Mouse (Mus musculus) neural tube, embryonic 14.5 days (tissue): ENCODE results near the gene Pgm5. TPM values are rescaled to one million over a fixed set of nuclear protein-coding genes. Genes with fewer than 3 reads are reported as not detected.
A peak's percentile ranks its signal among the peaks of the same experiment; 100 is the strongest.

Source experiments
- ATAC-seq: fragments of 200-750 bp; cut with Nextera tagmentation; 2 replicates; pipeline ENCODE4 v1.8.0; 2017; ENCODE audit warnings: low read depth, mild to moderate bottlenecking, moderate TSS enrichment, moderate library complexity
- H3K27ac ChIP-seq: fragments of 300-500 bp; sonication (generic); 2 replicates; pipeline ENCODE4 v1.5.1; 2014; ENCODE audit warnings: low read depth, mild to moderate bottlenecking, control low read depth, low read length, moderate library complexity, mixed read lengths
- H3K27me3 ChIP-seq: fragments of 300-500 bp; sonication (generic); 2 replicates; pipeline ENCODE4 v1.6.1; 2014; ENCODE audit warnings: low read length; ENCODE audit not compliant: control insufficient read depth, insufficient read depth
- H3K36me3 ChIP-seq: fragments of 300-500 bp; sonication (generic); 2 replicates; pipeline ENCODE4 v1.6.1; 2014; ENCODE audit warnings: low read length, mixed read lengths; ENCODE audit not compliant: control insufficient read depth, insufficient read depth
- H3K4me1 ChIP-seq: fragments of 300-500 bp; sonication (generic); 2 replicates; pipeline ENCODE4 v1.6.1; 2014; ENCODE audit warnings: low read length; ENCODE audit not compliant: control insufficient read depth, insufficient read depth
- H3K4me2 ChIP-seq: fragments of 300-500 bp; sonication (generic); 2 replicates; pipeline ENCODE4 v1.6.1; 2014; ENCODE audit warnings: mild to moderate bottlenecking, low read depth, low read length, control low read depth
- H3K4me3 ChIP-seq: fragments of 300-500 bp; sonication (generic); 2 replicates; pipeline ENCODE4 v1.5.1; 2014; ENCODE audit warnings: low read depth, low read length, control low read depth, mixed read lengths
- H3K9ac ChIP-seq: fragments of 300-500 bp; sonication (generic); replicated peaks from 2 replicates; pipeline ENCODE4 v1.6.1; 2014; ENCODE audit warnings: low read depth, mild to moderate bottlenecking, control low read depth, low read length, mixed read lengths
- H3K9me3 ChIP-seq: fragments of 300-500 bp; sonication (generic); 2 replicates; pipeline ENCODE4 v1.6.1; 2016; ENCODE audit warnings: low read length; ENCODE audit not compliant: control insufficient read depth
- WGBS: fragments of 180-500 bp; shearing (Covaris S2); extraction: QIAGEN DNeasy Blood & Tissue Kit; methylation state at CpG from one replicate; pipeline ENCODE4 v1.1.7; 2014; 5-methylcytosine and 5-hydroxymethylcytosine counted together
- polyA plus RNA-seq: library from polyadenylated mRNA; unstranded; fragments of >200 nt; fragmentation: Nextera tagmentation; extraction: Ambion mirVana; gene quantifications from 2 replicates; pipeline ENCODE4 v1.2.1, GENCODE M21; 2014

Gene Pgm5
- polyA plus RNA-seq, 1 experiment from 2014 or later: 3.4 TPM

DNA sequence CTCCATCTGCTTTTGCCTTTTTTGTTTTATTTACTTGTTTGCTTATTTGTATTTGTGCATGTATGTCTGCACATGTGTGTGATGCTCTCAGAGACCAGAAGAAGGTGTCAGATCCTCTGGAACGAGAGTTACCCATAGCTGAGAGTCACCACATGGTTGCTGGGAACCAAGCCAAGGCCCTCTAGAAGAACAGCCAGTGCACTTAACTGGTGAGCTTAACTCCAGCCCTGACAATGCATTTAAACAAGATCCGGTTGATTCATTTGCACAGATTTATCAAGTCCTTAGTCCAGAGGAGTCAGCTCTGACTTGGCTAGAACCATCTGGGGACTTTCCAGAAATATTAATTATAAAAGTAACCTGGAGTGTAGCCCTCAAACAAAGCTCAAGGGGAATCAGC lies 12.2 kb upstream of the Pgm5 start:
- no peak overlapping the region for H3K4me2 ChIP-seq
- WGBS: 54% methylated on average over 2 of the region's 2 CpGs
- ATAC-seq: no peak
- no peaks in the 10 kb centered on the region for H3K4me1 ChIP-seq
- no peaks in the 10 kb centered on the region for H3K36me3 ChIP-seq
- H3K4me3 ChIP-seq: no peak overlapping the region
- H3K27ac ChIP-seq: no peak overlapping the region
- H3K9ac ChIP-seq: no peak overlapping the region
- H3K9me3 ChIP-seq: no peaks in the 10 kb centered on the region
- no peaks in the 10 kb centered on the region for H3K27me3 ChIP-seq

GRCm38 (mm10) chr19:24871037-24871635 lies 9.5 kb upstream of the Pgm5 start:
- Histone ChIP-seq H3K27ac (no peak overlapping the region), H3K4me3 (peak overlapping the region; percentile 30), H3K36me3 (no peaks in the 10 kb centered on the region), H3K4me2 (peak overlapping the region; percentile 47), H3K27me3 (no peaks in the 10 kb centered on the region), H3K4me1 (no peaks in the 10 kb centered on the region), H3K9ac (no peak overlapping the region), H3K9me3 (no peaks in the 10 kb centered on the region)
- WGBS: 18% methylated on average over 18 of the region's 18 CpGs
- peak; percentile 78 for ATAC-seq

DNA sequence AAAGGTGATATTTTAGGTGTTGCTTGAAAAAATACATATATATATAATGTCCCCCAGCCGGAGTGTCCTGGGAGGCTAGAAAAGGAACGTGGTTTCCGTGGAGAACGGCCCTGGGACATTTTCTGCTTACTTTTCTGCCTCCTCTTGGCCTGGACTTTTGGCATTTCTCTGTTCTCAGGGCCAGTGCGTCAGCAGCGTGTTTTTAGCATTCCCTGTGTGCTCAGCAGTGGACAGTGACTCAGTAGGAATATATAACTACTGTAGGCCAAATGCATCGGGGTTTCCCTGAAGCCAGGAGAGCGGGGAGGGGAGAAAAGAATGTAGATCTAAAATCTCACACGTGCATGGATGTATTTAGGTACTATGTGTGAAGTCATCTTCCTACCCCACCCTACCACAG lies 3.8 kb upstream of the Pgm5 start:
- H3K4me3 ChIP-seq: no peak overlapping the region
- H3K4me1 ChIP-seq: no peaks in the 10 kb centered on the region
- no peak overlapping the region for H3K9ac ChIP-seq
- no peaks in the 10 kb centered on the region for H3K36me3 ChIP-seq
- H3K4me2 ChIP-seq: no peak overlapping the region
- no peak for ATAC-seq
- H3K27me3 ChIP-seq: peaks cover 3% of the 10 kb centered on the region; the same call in 1 of the 2 replicates
- H3K9me3 ChIP-seq: no peaks in the 10 kb centered on the region
- no peak overlapping the region for H3K27ac ChIP-seq
- 86% methylated on average over 9 of the region's 9 CpGs for WGBS

DNA sequence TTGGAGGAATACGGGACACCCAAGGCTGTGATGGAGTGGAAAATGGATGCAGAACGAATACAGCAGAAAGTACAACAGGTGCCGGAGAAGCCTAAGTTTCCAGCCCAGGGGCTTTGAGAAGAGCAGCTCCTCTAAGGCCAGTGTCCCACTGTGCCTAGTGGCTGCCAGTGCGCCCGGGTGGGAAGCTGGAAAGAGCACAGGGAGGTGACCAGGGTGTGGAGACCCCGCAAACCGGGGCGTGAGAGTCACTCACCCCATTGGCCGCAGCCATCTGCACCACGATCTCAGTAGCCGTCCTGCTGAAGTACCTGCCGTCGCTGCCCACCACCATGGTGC lies 411 bp downstream of the Pgm5 start:
- no peaks in the 10 kb centered on the region for H3K4me1 ChIP-seq
- H3K36me3 ChIP-seq: no peaks in the 10 kb centered on the region
- no peak overlapping the region for H3K27ac ChIP-seq
- H3K9me3 ChIP-seq: no peaks in the 10 kb centered on the region
- WGBS: 21% methylated on average over 13 of the region's 13 CpGs
- ATAC-seq: no peak
- H3K4me2 ChIP-seq: peak overlapping the region; percentile 54
- peak overlapping the region; percentile 32 for H3K4me3 ChIP-seq
- H3K9ac ChIP-seq: peak overlapping the region; percentile 37; the same call in 1 of the 2 replicates
- peaks cover 3% of the 10 kb centered on the region; the same call in 1 of the 2 replicates for H3K27me3 ChIP-seq

GRCm38 (mm10) chr19:24851456-24852315 lies 10.0 kb downstream of the Pgm5 start:
- ATAC-seq: peak; percentile 77
- no peaks in the 10 kb centered on the region for H3K36me3 ChIP-seq
- H3K27ac ChIP-seq: no peak overlapping the region; the same call in 1 of the 2 replicates
- H3K4me2 ChIP-seq: peak overlapping the region; percentile 29; the same call in 1 of the 2 replicates
- WGBS: 51% methylated on average over 21 of the region's 21 CpGs
- H3K4me1 ChIP-seq: peaks cover 7% of the 10 kb centered on the region; the same call in 1 of the 2 replicates
- no peaks in the 10 kb centered on the region for H3K9me3 ChIP-seq
- H3K27me3 ChIP-seq: no peaks in the 10 kb centered on the region
- H3K4me3 ChIP-seq: no peak overlapping the region
- no peak overlapping the region for H3K9ac ChIP-seq

- WGBS: 84% methylated on average over 2 of the region's 2 CpGs
- H3K36me3 ChIP-seq: no peaks in the 10 kb centered on the region
- H3K4me2 ChIP-seq: no peak overlapping the region
- H3K4me1 ChIP-seq: peaks cover 14% of the 10 kb centered on the region
- no peak overlapping the region for H3K4me3 ChIP-seq
- H3K9ac ChIP-seq: no peak overlapping the region
- H3K27me3 ChIP-seq: no peaks in the 10 kb centered on the region
- H3K9me3 ChIP-seq: no peaks in the 10 kb centered on the region
- no peak overlapping the region for H3K27ac ChIP-seq
- ATAC-seq: no peak
These were observed 12.8 kb downstream of the Pgm5 start for GRCm38 (mm10) chr19:24848844-24849243.

DNA sequence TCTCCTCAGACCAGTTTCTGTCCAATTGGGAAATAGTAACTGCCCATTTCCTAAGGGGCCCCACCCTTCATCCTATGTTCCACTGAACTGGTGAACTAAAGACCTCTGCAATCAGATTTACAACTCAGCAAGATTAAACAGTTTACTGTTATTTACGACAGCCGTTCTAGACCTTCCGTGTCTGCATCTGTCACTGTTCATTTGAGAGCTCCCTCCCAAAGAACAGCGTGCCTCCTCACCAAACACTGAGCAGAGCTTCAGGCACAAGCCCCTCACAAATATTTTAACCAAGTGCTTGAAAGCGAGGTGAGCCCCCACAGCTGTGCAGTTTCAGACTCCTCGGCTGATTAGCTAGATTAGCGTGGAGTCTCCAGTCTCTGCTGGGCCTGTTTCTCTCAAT lies 13.3 kb downstream of the Pgm5 start:
- H3K27ac ChIP-seq: no peak overlapping the region
- no peak overlapping the region for H3K4me3 ChIP-seq
- no peaks in the 10 kb centered on the region for H3K36me3 ChIP-seq
- H3K4me1 ChIP-seq: peaks cover 14% of the 10 kb centered on the region
- WGBS: 8% methylated on average over 7 of the region's 7 CpGs
- ATAC-seq: no peak
- no peak overlapping the region for H3K4me2 ChIP-seq
- no peaks in the 10 kb centered on the region for H3K9me3 ChIP-seq
- H3K9ac ChIP-seq: no peak overlapping the region
- H3K27me3 ChIP-seq: no peaks in the 10 kb centered on the region

DNA sequence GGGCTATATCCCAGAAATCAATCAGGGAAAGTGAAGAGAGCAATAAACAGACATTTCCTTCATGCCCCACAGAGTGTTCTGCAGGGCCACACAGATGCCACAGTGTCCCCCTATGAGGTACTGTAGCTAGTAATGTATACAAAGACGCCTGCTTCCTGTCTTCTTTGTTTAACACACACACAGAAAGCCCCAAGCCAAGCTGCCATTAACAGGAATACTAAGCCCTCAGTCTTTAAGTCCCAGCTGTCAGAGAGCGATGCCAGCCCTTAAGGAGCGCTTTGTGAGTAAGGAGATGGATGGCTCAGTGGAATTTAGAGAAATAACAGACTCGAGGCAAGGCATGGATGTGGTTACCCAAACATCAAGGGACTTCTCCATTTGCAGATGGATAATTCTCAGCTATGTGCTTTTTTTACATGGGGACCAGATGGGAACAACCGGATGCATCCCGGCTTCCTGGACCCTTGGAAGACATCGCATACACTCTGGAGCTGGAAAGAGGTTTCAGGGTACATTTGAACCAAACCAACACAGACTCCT lies 16.6 kb downstream of the Pgm5 start:
- H3K27me3 ChIP-seq: no peaks in the 10 kb centered on the region
- WGBS: 18% methylated on average over 7 of the region's 7 CpGs
- no peaks in the 10 kb centered on the region for H3K36me3 ChIP-seq
- ATAC-seq: peak; percentile 90
- H3K9me3 ChIP-seq: no peaks in the 10 kb centered on the region
- no peak overlapping the region for H3K27ac ChIP-seq
- no peak overlapping the region for H3K9ac ChIP-seq
- no peak overlapping the region for H3K4me3 ChIP-seq
- no peak overlapping the region for H3K4me2 ChIP-seq
- H3K4me1 ChIP-seq: peaks cover 7% of the 10 kb centered on the region

GRCm38 (mm10) chr19:24842080-24842479 lies 19.6 kb downstream of the Pgm5 start:
- no peaks in the 10 kb centered on the region for H3K36me3 ChIP-seq
- no peak overlapping the region for H3K4me3 ChIP-seq
- no peak overlapping the region for H3K4me2 ChIP-seq
- no peaks in the 10 kb centered on the region for H3K9me3 ChIP-seq
- no peak overlapping the region for H3K9ac ChIP-seq
- H3K27me3 ChIP-seq: no peaks in the 10 kb centered on the region
- ATAC-seq: no peak
- H3K4me1 ChIP-seq: peaks cover 7% of the 10 kb centered on the region
- no peak overlapping the region for H3K27ac ChIP-seq
- WGBS: 76% methylated on average over 3 of the region's 3 CpGs
